In genomic region chr9:119970763-119971656, GRCm38 (mm10) we compare ENCODE assay signal across 7 mouse cellular contexts. TPM values are rescaled to one million over a fixed set of nuclear protein-coding genes. Genes with fewer than 3 reads are reported as not detected.
DNase-seq lines count a peak whose midpoint lies in the region; ATAC-seq and TF ChIP-seq lines count a peak whose summit lies in the region.

No protein-coding gene starts in this region.

- WGBS in lung, embryonic 15.5 days = 66% methylated on average over 7 of the region's 7 CpGs
- 46% methylated on average over 7 of the region's 7 CpGs for WGBS in forebrain, postnatal 0 days
- whole genome bisulfite sequencing in stomach, postnatal 0 days = 64% methylated on average over 7 of the region's 7 CpGs

- peak overlapping the region; percentile 35 for H3K27ac ChIP-seq in lung, embryonic 15.5 days
- H3K27ac ChIP-seq in forebrain, postnatal 0 days (ENCODE audit: low read depth, low read length) = peak overlapping the region; percentile 58
- peak overlapping the region; percentile 82 for H3K27ac ChIP-seq in stomach, postnatal 0 days (replicated peaks)

- peak overlapping the region; percentile 8; the same call in 1 of the 2 replicates for H3K9ac ChIP-seq in lung, embryonic 15.5 days
- H3K9ac ChIP-seq in forebrain, postnatal 0 days = peak overlapping the region; percentile 18; the same call in 1 of the 2 replicates
- H3K9ac ChIP-seq in stomach, postnatal 0 days (ENCODE audit: low read length) = 0 out of 2 replicates have a peak overlapping the region, but pooled peaks have one; percentile 38

- no peaks in the 10 kb centered on the region for H3K9me3 ChIP-seq in lung, embryonic 15.5 days
- no peaks in the 10 kb centered on the region for H3K9me3 ChIP-seq in forebrain, postnatal 0 days (ENCODE audit: low read length)
- H3K9me3 ChIP-seq in stomach, postnatal 0 days (ENCODE audit: control insufficient read depth, low read length) = no peaks in the 10 kb centered on the region

- DNase-seq in lung, postnatal 25 days (ENCODE audit: low spot score) = no peak
- peak; percentile 88 for DNase-seq in cerebellum, adult 11-12 months
- peak; percentile 79 for DNase-seq in forebrain, postnatal 0 days
- peak; percentile 93 for DNase-seq in left cerebral cortex, postnatal 4 days
- DNase-seq in stomach, postnatal 0 days (ENCODE audit: low spot score) = no peak

- H3K27me3 ChIP-seq in lung, embryonic 15.5 days = no peaks in the 10 kb centered on the region
- H3K27me3 ChIP-seq in forebrain, postnatal 0 days (ENCODE audit: insufficient read depth, low read length) = no peaks in the 10 kb centered on the region
- H3K27me3 ChIP-seq in stomach, postnatal 0 days (ENCODE audit: control insufficient read depth, insufficient read depth, low read length) = no peaks in the 10 kb centered on the region

- ATAC-seq in lung, embryonic 15.5 days (ENCODE audit: borderline replicate concordance, extremely low read depth, low FRiP score, low TSS enrichment) = no peak
- peak; percentile 77 for ATAC-seq in forebrain, postnatal 0 days
- peak; percentile 55 for ATAC-seq in stomach, postnatal 0 days (ENCODE audit: low FRiP score, low TSS enrichment)
- ATAC-seq in megakaryocyte, adult 5-6 weeks (ENCODE audit: poor library complexity, severe bottlenecking) = no peak

- intact Hi-C loops in left cerebral cortex, postnatal 4 days (cut with DNase I) = no loop called here

- H3K4me3 ChIP-seq in lung, embryonic 15.5 days = no peak overlapping the region
- H3K4me3 ChIP-seq in forebrain, postnatal 0 days (ENCODE audit: low read depth, low read length) = no peak overlapping the region
- no peak overlapping the region for H3K4me3 ChIP-seq in stomach, postnatal 0 days (ENCODE audit: low read depth, low read length)

- H3K4me1 ChIP-seq in lung, embryonic 15.5 days = peaks cover 25% of the 10 kb centered on the region
- H3K4me1 ChIP-seq in forebrain, postnatal 0 days (ENCODE audit: insufficient read depth) = peaks cover 11% of the 10 kb centered on the region
- 0 out of 2 replicates have a peak, but pooled peaks cover 2% of the 10 kb centered on the region for H3K4me1 ChIP-seq in stomach, postnatal 0 days (replicated peaks; ENCODE audit: control insufficient read depth, insufficient read depth)

- TF ChIP-seq CTCF in forebrain, postnatal 0 days (IDR thresholded peaks at IDR 0.05; ENCODE audit: low read depth) = no peak
- TF ChIP-seq CTCF in stomach, postnatal 0 days (IDR thresholded peaks at IDR 0.05; ENCODE audit: low read depth) = no peak

- H3K4me2 ChIP-seq in lung, embryonic 15.5 days = no peak overlapping the region
- H3K4me2 ChIP-seq in forebrain, postnatal 0 days (ENCODE audit: low read depth) = no peak overlapping the region
- no peak overlapping the region for H3K4me2 ChIP-seq in stomach, postnatal 0 days (replicated peaks; ENCODE audit: low read depth)

- H3K36me3 ChIP-seq in lung, embryonic 15.5 days = peaks cover 38% of the 10 kb centered on the region
- H3K36me3 ChIP-seq in forebrain, postnatal 0 days (ENCODE audit: insufficient read depth) = no peaks in the 10 kb centered on the region
- H3K36me3 ChIP-seq in stomach, postnatal 0 days (ENCODE audit: control insufficient read depth, insufficient read depth, low read length) = peaks cover 25% of the 10 kb centered on the region

- TF ChIP-seq EP300 in stomach, postnatal 0 days (optimal IDR thresholded peaks at IDR 0.05) = peak; percentile 55

RNA-seq across cellular contexts. Expression of gene Csrnp1, which starts 13.4 kb away (rescaled TPM):
- 8.2 and 8.7 TPM in 2 replicates for polyA plus RNA-seq in lung, embryonic 15.5 days (2015; fragmentation: Nextera tagmentation; extraction: Ambion mirVana)
- 6.3 and 10.9 TPM in 2 replicates for total RNA-seq in forebrain, postnatal 0 days (2014; rRNA removed)
- 2.2 and 2.7 TPM in 2 replicates for polyA plus RNA-seq in forebrain, postnatal 0 days (2015; fragmentation: Nextera tagmentation; extraction: Ambion mirVana)
- 1 to 10 TPM; 2.9 to 3.7 TPM for total RNA-seq in left cerebral cortex, postnatal 4 days (2021)
- 5.5 and 5.6 TPM in 2 replicates for polyA plus RNA-seq in stomach, postnatal 0 days (2015; fragmentation: Nextera tagmentation; extraction: Ambion mirVana)
- total RNA-seq in megakaryocyte, adult 5-6 weeks (2015) = 7.9 and 11.6 TPM in 2 replicates
- total RNA-seq in megakaryocyte, adult 5-6 weeks (2017) = 11.8 and 12.5 TPM in 2 replicates

RNA-seq across cellular contexts. Expression of gene Ttc21a, which starts 33.6 kb away (rescaled TPM):
- 0.67 and 1.1 TPM in 2 replicates for polyA plus RNA-seq in lung, embryonic 15.5 days (2015; fragmentation: Nextera tagmentation; extraction: Ambion mirVana)
- 2.5 and 4.3 TPM in 2 replicates for total RNA-seq in forebrain, postnatal 0 days (2014; rRNA removed)
- polyA plus RNA-seq in forebrain, postnatal 0 days (2015; fragmentation: Nextera tagmentation; extraction: Ambion mirVana) = 0.45 and 0.85 TPM in 2 replicates
- total RNA-seq in left cerebral cortex, postnatal 4 days (2021) = 1 to 10 TPM; 1.4 to 1.5 TPM
- polyA plus RNA-seq in stomach, postnatal 0 days (2015; fragmentation: Nextera tagmentation; extraction: Ambion mirVana) = 0.04 TPM in 2 replicates
- total RNA-seq in megakaryocyte, adult 5-6 weeks (2015) = 0.22 and 0.41 TPM in 2 replicates
- total RNA-seq in megakaryocyte, adult 5-6 weeks (2017) = 0.28 and 0.55 TPM in 2 replicates

RNA-seq across cellular contexts. Expression of gene Gorasp1, which starts 33.6 kb away (rescaled TPM):
- 31.1 and 35.6 TPM in 2 replicates for polyA plus RNA-seq in lung, embryonic 15.5 days (2015; fragmentation: Nextera tagmentation; extraction: Ambion mirVana)
- total RNA-seq in forebrain, postnatal 0 days (2014; rRNA removed) = 15.3 and 27.9 TPM in 2 replicates
- 20.3 and 24.0 TPM in 2 replicates for polyA plus RNA-seq in forebrain, postnatal 0 days (2015; fragmentation: Nextera tagmentation; extraction: Ambion mirVana)
- 10 to 100 TPM; 20.2 to 22.8 TPM for total RNA-seq in left cerebral cortex, postnatal 4 days (2021)
- polyA plus RNA-seq in stomach, postnatal 0 days (2015; fragmentation: Nextera tagmentation; extraction: Ambion mirVana) = 17.8 and 18.8 TPM in 2 replicates
- 3.2 and 4.5 TPM in 2 replicates for total RNA-seq in megakaryocyte, adult 5-6 weeks (2015)
- 2.3 and 3.9 TPM in 2 replicates for total RNA-seq in megakaryocyte, adult 5-6 weeks (2017)

RNA-seq across cellular contexts. Expression of gene Xirp1, which starts 52.4 kb away (rescaled TPM):
- 0.96 and 1.3 TPM in 2 replicates for polyA plus RNA-seq in lung, embryonic 15.5 days (2015; fragmentation: Nextera tagmentation; extraction: Ambion mirVana)
- total RNA-seq in forebrain, postnatal 0 days (2014; rRNA removed) = not detected in 2 replicates
- polyA plus RNA-seq in forebrain, postnatal 0 days (2015; fragmentation: Nextera tagmentation; extraction: Ambion mirVana) = not detected in 2 replicates
- under 1 TPM in 1 of 2 experiments, not detected in 1; 0.06 TPM for total RNA-seq in left cerebral cortex, postnatal 4 days (2021)
- 0.05 and 0.11 TPM in 2 replicates for polyA plus RNA-seq in stomach, postnatal 0 days (2015; fragmentation: Nextera tagmentation; extraction: Ambion mirVana)
- total RNA-seq in megakaryocyte, adult 5-6 weeks (2015) = 0.09 TPM in 1 of 2 replicates, not detected in the other
- total RNA-seq in megakaryocyte, adult 5-6 weeks (2017) = not detected in 2 replicates

Comparison
In these comparisons a context has a peak if more than half of its experiments do, and no peak if none do; other contexts are left out.
1. ATAC-seq: peak in forebrain, postnatal 0 days (single experiment) and stomach, postnatal 0 days (single experiment); none in lung, embryonic 15.5 days (single experiment) and megakaryocyte, adult 5-6 weeks (single experiment).
2. DNase-seq: peak in cerebellum, adult 11-12 months (single experiment), forebrain, postnatal 0 days (single experiment) and left cerebral cortex, postnatal 4 days (single experiment); none in lung, postnatal 25 days (single experiment) and stomach, postnatal 0 days (single experiment).
3. Peak in every context shown above with its lines, with median percentiles within 50 percentile points of each other: H3K27ac ChIP-seq and H3K9ac ChIP-seq.